Mouse (Mus musculus) embryonic fibroblast, embryonic 13.5 days (primary cell): ENCODE measurements around the gene Nfic.

ENCODE experiments used
- CTCF ChIP-seq: IDR thresholded peaks from 2 replicates; pipeline ENCODE4 v1.5.1; 2011; ENCODE audit warnings: mild to moderate bottlenecking, control low read depth, low read length, moderate library complexity, borderline replicate concordance; ENCODE audit not compliant: insufficient read depth
- POLR2A ChIP-seq: IDR thresholded peaks from 2 replicates; pipeline ENCODE4 v1.6.1; 2011; ENCODE audit warnings: low read depth, mild to moderate bottlenecking, control low read depth, low read length, moderate library complexity

DNA sequence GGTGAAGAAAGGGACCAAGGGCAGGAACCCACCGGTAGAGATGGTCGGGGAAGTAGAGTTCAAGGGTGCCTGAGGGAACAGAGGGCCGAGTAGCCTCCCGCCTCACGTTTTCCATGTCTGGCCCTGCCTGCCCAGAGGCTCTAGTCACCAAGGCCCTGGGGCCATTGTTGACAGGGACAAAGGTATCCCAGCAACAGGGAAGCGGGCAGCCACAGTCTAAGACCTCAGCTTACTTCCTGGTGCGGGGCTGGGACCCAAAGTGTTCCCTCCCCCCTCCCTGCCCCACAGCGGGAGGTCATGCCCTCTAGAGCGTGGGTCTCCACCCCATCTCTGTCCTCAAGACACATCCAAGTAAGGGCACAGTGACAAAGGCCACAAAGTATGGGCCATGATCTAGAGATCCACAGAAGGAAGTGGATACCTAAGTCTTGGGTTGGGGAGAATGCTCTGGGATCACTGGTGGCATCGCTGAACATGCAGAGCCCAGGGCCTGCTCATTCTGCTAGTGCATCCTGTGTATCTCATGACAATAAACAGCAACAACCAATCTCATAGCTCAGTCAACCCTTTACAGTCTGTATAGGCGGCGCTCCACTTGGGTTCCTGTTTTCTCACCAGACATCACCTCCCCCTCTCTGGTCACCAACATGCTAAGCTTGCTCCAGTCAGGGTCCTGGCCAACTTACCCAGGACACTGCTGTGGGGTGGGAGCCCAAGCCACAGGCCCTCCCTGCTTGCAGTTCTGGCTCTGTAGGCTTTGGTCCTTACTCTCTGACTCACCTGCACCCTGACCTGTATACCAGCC, 89.6 kb downstream of the Nfic start, which contains the start of gene 4930404N11Rik:
- TF ChIP-seq CTCF (no peak), POLR2A (peak; percentile 18)
